ENCODE assay signal across 8 mouse cellular contexts in the genomic region with DNA sequence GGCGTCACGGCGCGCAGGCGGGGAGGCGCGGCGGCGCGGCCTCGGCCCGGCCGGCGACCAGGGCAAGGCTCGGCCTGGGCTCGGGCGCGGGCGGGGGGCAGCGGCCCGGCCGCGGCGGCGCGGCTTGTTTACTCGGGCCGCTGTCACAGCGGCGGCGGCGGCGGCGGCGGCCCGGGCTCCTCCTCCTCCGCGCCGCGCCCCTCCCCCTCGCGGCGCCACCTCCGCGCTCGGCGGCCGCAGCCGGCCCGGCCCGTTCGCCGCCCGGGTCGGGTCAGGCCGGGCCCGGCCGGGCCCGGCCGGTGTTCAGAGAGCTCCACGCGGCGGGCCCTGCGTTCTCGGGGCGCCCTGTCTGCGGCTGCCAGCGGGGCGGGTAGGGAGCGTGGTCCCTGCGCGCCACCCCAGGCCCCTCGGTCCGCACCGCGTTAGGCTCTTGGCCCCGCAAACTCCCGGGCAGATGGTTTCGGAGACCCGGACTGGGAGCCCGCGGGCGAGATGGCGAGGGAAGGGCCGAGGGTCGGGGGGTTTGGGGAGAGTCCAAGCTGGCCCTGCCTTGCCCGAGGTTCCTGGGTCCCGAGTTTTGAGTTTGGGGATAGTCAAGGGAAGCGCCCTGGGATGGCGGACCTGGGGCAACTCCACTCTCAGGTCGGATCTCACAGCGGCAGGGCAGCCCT. TPM values are rescaled to one million over a fixed set of nuclear protein-coding genes. Genes with fewer than 3 reads are reported as not detected.
DNase-seq lines count a peak whose midpoint lies in the region; ATAC-seq lines count a peak whose summit lies in the region.

No protein-coding gene starts in this region.

- H3K4me3 ChIP-seq in forebrain, embryonic 15.5 days, result peak overlapping the region; percentile 94
- H3K4me3 ChIP-seq in hindbrain, embryonic 12.5 days, result peak overlapping the region; percentile 94
- H3K4me3 ChIP-seq in limb, embryonic 15.5 days, result peak overlapping the region; percentile 89
- H3K4me3 ChIP-seq in midbrain, embryonic 15.5 days, result peak overlapping the region; percentile 92

- H3K9ac ChIP-seq in forebrain, embryonic 15.5 days (replicated peaks), result peak overlapping the region; percentile 97
- H3K9ac ChIP-seq in hindbrain, embryonic 12.5 days, result peak overlapping the region; percentile 95
- peak overlapping the region; percentile 95 for H3K9ac ChIP-seq in limb, embryonic 15.5 days
- H3K9ac ChIP-seq in midbrain, embryonic 15.5 days, result peak overlapping the region; percentile 92

- peak; percentile 18 for ATAC-seq in frontal cortex, adult (ENCODE audit: low TSS enrichment)
- peak; percentile 63 for ATAC-seq in forebrain, embryonic 15.5 days (replicated peaks)
- peak; percentile 79 for ATAC-seq in hindbrain, embryonic 12.5 days (ENCODE audit: low FRiP score)
- ATAC-seq in limb, embryonic 15.5 days (ENCODE audit: insufficient number of reproducible peaks, low FRiP score, low TSS enrichment, low read depth), result peak; percentile 42
- peak; percentile 79 for ATAC-seq in midbrain, embryonic 15.5 days (replicated peaks)

- no peaks in the 10 kb centered on the region for H3K27me3 ChIP-seq in forebrain, embryonic 15.5 days
- peaks cover 17% of the 10 kb centered on the region for H3K27me3 ChIP-seq in hindbrain, embryonic 12.5 days
- no peaks in the 10 kb centered on the region for H3K27me3 ChIP-seq in limb, embryonic 15.5 days
- no peaks in the 10 kb centered on the region; the same call in 1 of the 2 replicates for H3K27me3 ChIP-seq in midbrain, embryonic 15.5 days (replicated peaks)

- H3K36me3 ChIP-seq in forebrain, embryonic 15.5 days, result no peaks in the 10 kb centered on the region; the same call in 1 of the 2 replicates
- no peaks in the 10 kb centered on the region for H3K36me3 ChIP-seq in hindbrain, embryonic 12.5 days
- peaks cover 7% of the 10 kb centered on the region for H3K36me3 ChIP-seq in limb, embryonic 15.5 days
- no peaks in the 10 kb centered on the region for H3K36me3 ChIP-seq in midbrain, embryonic 15.5 days (replicated peaks)

- no peaks in the 10 kb centered on the region for H3K9me3 ChIP-seq in forebrain, embryonic 15.5 days
- no peaks in the 10 kb centered on the region for H3K9me3 ChIP-seq in hindbrain, embryonic 12.5 days (replicated peaks)
- no peaks in the 10 kb centered on the region for H3K9me3 ChIP-seq in limb, embryonic 15.5 days
- H3K9me3 ChIP-seq in midbrain, embryonic 15.5 days, result no peaks in the 10 kb centered on the region

- no peak for DNase-seq in frontal cortex, postnatal 14 days (ENCODE audit: low spot score in 2 of 2)
- DNase-seq in cerebellum, adult 11 months, result peak; percentile 60
- DNase-seq in spleen, postnatal 14 days (ENCODE audit: low spot score in 2 of 2), result peak; percentile 56 to 68

- peaks cover 44% of the 10 kb centered on the region for H3K4me1 ChIP-seq in forebrain, embryonic 15.5 days
- peaks cover 29% of the 10 kb centered on the region for H3K4me1 ChIP-seq in hindbrain, embryonic 12.5 days
- H3K4me1 ChIP-seq in limb, embryonic 15.5 days, result peaks cover 46% of the 10 kb centered on the region
- peaks cover 26% of the 10 kb centered on the region for H3K4me1 ChIP-seq in midbrain, embryonic 15.5 days

- under 1% methylated on average over 66 of the region's 92 CpGs for WGBS in forebrain, embryonic 15.5 days
- 1% methylated on average over 32 of the region's 92 CpGs for WGBS in hindbrain, embryonic 12.5 days
- under 1% methylated on average over 47 of the region's 92 CpGs for WGBS in limb, embryonic 15.5 days
- WGBS in midbrain, embryonic 15.5 days, result under 1% methylated on average over 65 of the region's 92 CpGs

- peak overlapping the region; percentile 96 for H3K4me2 ChIP-seq in forebrain, embryonic 15.5 days (replicated peaks)
- H3K4me2 ChIP-seq in hindbrain, embryonic 12.5 days (replicated peaks), result peak overlapping the region; percentile 90
- peak overlapping the region; percentile 85 for H3K4me2 ChIP-seq in limb, embryonic 15.5 days
- peak overlapping the region; percentile 84 for H3K4me2 ChIP-seq in midbrain, embryonic 15.5 days

- H3K27ac ChIP-seq in forebrain, embryonic 15.5 days (replicated peaks), result peak overlapping the region; percentile 78
- H3K27ac ChIP-seq in hindbrain, embryonic 12.5 days, result peak overlapping the region; percentile 82
- peak overlapping the region; percentile 92 for H3K27ac ChIP-seq in limb, embryonic 15.5 days
- peak overlapping the region; percentile 83 for H3K27ac ChIP-seq in midbrain, embryonic 15.5 days

RNA-seq across cellular contexts. Expression of gene Furin, which starts 2.5 kb away (rescaled TPM):
- 4.8 and 4.9 TPM in 2 replicates for polyA plus RNA-seq in forebrain, embryonic 15.5 days (2015; fragmentation: Nextera tagmentation; extraction: Ambion mirVana)
- polyA plus RNA-seq in hindbrain, embryonic 12.5 days (2016; fragmentation: Nextera tagmentation; extraction: Ambion mirVana), result 6.1 and 6.9 TPM in 2 replicates
- polyA plus RNA-seq in limb, embryonic 15.5 days (2015; fragmentation: Nextera tagmentation; extraction: Ambion mirVana), result 12.8 and 13.7 TPM in 2 replicates
- polyA plus RNA-seq in midbrain, embryonic 15.5 days (2015; fragmentation: Nextera tagmentation; extraction: Ambion mirVana), result 5.7 and 6.3 TPM in 2 replicates

RNA-seq across cellular contexts. Expression of gene Fes, which starts 15.0 kb away (rescaled TPM):
- polyA plus RNA-seq in forebrain, embryonic 15.5 days (2015; fragmentation: Nextera tagmentation; extraction: Ambion mirVana), result 2.6 and 3.3 TPM in 2 replicates
- 10.2 and 11.8 TPM in 2 replicates for polyA plus RNA-seq in hindbrain, embryonic 12.5 days (2016; fragmentation: Nextera tagmentation; extraction: Ambion mirVana)
- polyA plus RNA-seq in limb, embryonic 15.5 days (2015; fragmentation: Nextera tagmentation; extraction: Ambion mirVana), result 14.8 and 15.8 TPM in 2 replicates
- polyA plus RNA-seq in midbrain, embryonic 15.5 days (2015; fragmentation: Nextera tagmentation; extraction: Ambion mirVana), result 4.4 and 4.8 TPM in 2 replicates

RNA-seq across cellular contexts. Expression of gene Man2a2, which starts 31.6 kb away (rescaled TPM):
- 19.2 and 20.3 TPM in 2 replicates for polyA plus RNA-seq in forebrain, embryonic 15.5 days (2015; fragmentation: Nextera tagmentation; extraction: Ambion mirVana)
- polyA plus RNA-seq in hindbrain, embryonic 12.5 days (2016; fragmentation: Nextera tagmentation; extraction: Ambion mirVana), result 27.2 and 30.9 TPM in 2 replicates
- polyA plus RNA-seq in limb, embryonic 15.5 days (2015; fragmentation: Nextera tagmentation; extraction: Ambion mirVana), result 15.7 and 17.6 TPM in 2 replicates
- 26.4 and 28.2 TPM in 2 replicates for polyA plus RNA-seq in midbrain, embryonic 15.5 days (2015; fragmentation: Nextera tagmentation; extraction: Ambion mirVana)

RNA-seq across cellular contexts. Expression of gene Hddc3, which starts 59.9 kb away (rescaled TPM):
- polyA plus RNA-seq in forebrain, embryonic 15.5 days (2015; fragmentation: Nextera tagmentation; extraction: Ambion mirVana), result 23.0 and 25.4 TPM in 2 replicates
- polyA plus RNA-seq in hindbrain, embryonic 12.5 days (2016; fragmentation: Nextera tagmentation; extraction: Ambion mirVana), result 20.2 and 22.0 TPM in 2 replicates
- 18.4 and 19.4 TPM in 2 replicates for polyA plus RNA-seq in limb, embryonic 15.5 days (2015; fragmentation: Nextera tagmentation; extraction: Ambion mirVana)
- polyA plus RNA-seq in midbrain, embryonic 15.5 days (2015; fragmentation: Nextera tagmentation; extraction: Ambion mirVana), result 22.1 and 26.4 TPM in 2 replicates

Comparison
In these comparisons a context has a peak if more than half of its experiments do, and no peak if none do; other contexts are left out.
1. ATAC-seq: peak in every context shown above with its lines; median percentile 79 in hindbrain, embryonic 12.5 days; 79 in midbrain, embryonic 15.5 days; 63 in forebrain, embryonic 15.5 days; 42 in limb, embryonic 15.5 days; 18 in frontal cortex, adult.
2. DNase-seq: peak in cerebellum, adult 11 months (single experiment) and spleen, postnatal 14 days (2 of 2); none in frontal cortex, postnatal 14 days (0 of 2).
3. Peak in every context shown above with its lines, with median percentiles within 50 percentile points of each other: H3K27ac ChIP-seq, H3K4me2 ChIP-seq, H3K4me3 ChIP-seq and H3K9ac ChIP-seq.